Mouse (Mus musculus) liver, embryonic 15.5 days (tissue): ENCODE measurements around the gene Ccdc13. TPM values are rescaled to one million over a fixed set of nuclear protein-coding genes. Genes with fewer than 3 reads are reported as not detected.
A peak's percentile ranks its signal among the peaks of the same experiment; 100 is the strongest.

Source experiments
- ATAC-seq: fragments of 200-750 bp; cut with Nextera tagmentation; 2 replicates; pipeline ENCODE4 v1.8.0; 2017; ENCODE audit warnings: moderate number of reproducible peaks, mild to moderate bottlenecking, moderate library complexity; ENCODE audit not compliant: insufficient read depth
- H3K27ac ChIP-seq: fragments of 300-500 bp; sonication (generic); replicated peaks from 2 replicates; pipeline ENCODE4 v1.5.1; 2015; ENCODE audit warnings: mild to moderate bottlenecking, inconsistent platforms
- H3K27me3 ChIP-seq: fragments of 300-500 bp; sonication (generic); 2 replicates; pipeline ENCODE4 v1.6.1; 2015; ENCODE audit warnings: mild to moderate bottlenecking, inconsistent platforms
- H3K36me3 ChIP-seq: fragments of 300-500 bp; sonication (generic); replicated peaks from 2 replicates; pipeline ENCODE4 v1.6.1; 2015; ENCODE audit warnings: moderate library complexity, mild to moderate bottlenecking, inconsistent platforms
- H3K4me1 ChIP-seq: fragments of 300-500 bp; sonication (generic); replicated peaks from 2 replicates; pipeline ENCODE4 v1.6.1; 2015; ENCODE audit warnings: inconsistent platforms
- H3K4me2 ChIP-seq: fragments of 300-500 bp; sonication (generic); 2 replicates; pipeline ENCODE4 v1.6.1; 2015; ENCODE audit warnings: moderate library complexity, mild to moderate bottlenecking, inconsistent platforms
- H3K4me3 ChIP-seq: fragments of 300-500 bp; sonication (generic); replicated peaks from 2 replicates; pipeline ENCODE4 v1.5.1; 2015; ENCODE audit warnings: mild to moderate bottlenecking, inconsistent platforms
- H3K9ac ChIP-seq: fragments of 300-500 bp; sonication (generic); 2 replicates; pipeline ENCODE4 v1.6.1; 2015; ENCODE audit warnings: moderate library complexity, mild to moderate bottlenecking, inconsistent platforms
- H3K9me3 ChIP-seq: fragments of 300-500 bp; sonication (generic); replicated peaks from 2 replicates; pipeline ENCODE4 v1.6.1; 2016; ENCODE audit warnings: inconsistent platforms
- WGBS: fragments of 180-500 bp; shearing (Covaris S2); methylation state at CpG from one replicate; pipeline ENCODE4 v1.1.7; 2015; ENCODE audit warnings: mixed read lengths; ENCODE audit not compliant: insufficient replicate concordance; 5-methylcytosine and 5-hydroxymethylcytosine counted together
- polyA plus RNA-seq: library from polyadenylated mRNA; unstranded; fragments of >200 nt; fragmentation: Nextera tagmentation; extraction: Ambion mirVana; gene quantifications from 2 replicates; pipeline ENCODE4 v1.2.1, GENCODE M21; 2015

Ccdc13 gene
- polyA plus RNA-seq, 1 experiment from 2014 or later: not detected

DNA sequence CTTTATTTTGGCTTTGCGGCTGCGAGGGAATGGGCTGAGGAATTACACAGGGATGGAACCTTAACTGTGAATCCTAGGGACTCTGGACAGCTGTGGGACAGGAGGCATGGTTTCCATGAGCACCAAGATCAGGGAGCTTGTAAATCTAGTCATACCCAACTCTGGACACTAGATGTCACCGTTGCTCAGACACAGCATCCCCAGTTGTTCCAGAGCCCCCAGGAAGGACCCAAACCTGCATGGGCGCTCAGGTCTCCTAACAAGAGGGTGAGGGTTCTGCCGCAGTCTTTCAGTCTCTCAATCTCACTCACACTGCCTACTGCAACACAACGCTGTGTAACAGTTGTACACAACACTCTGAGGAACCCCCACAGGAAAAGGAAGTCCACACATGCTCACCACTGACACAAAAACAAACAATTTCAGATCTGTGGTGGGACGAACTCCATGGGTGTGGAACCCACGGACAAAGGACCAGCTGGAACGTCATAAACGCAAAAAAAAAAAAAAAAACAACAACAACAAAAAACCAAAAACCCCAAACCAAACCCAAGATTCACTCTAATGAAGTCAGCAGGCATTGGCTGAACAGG lies 7.4 kb upstream of the Ccdc13 start:
- Histone ChIP-seq H3K9me3 (no peaks in the 10 kb centered on the region), H3K4me2 (no peak overlapping the region), H3K4me3 (no peak overlapping the region), H3K4me1 (peaks cover 7% of the 10 kb centered on the region), H3K27ac (no peak overlapping the region; the same call in 1 of the 2 replicates), H3K36me3 (peaks cover 42% of the 10 kb centered on the region), H3K9ac (no peak overlapping the region), H3K27me3 (no peaks in the 10 kb centered on the region; the same call in 1 of the 2 replicates)
- 25% methylated on average over 10 of the region's 10 CpGs for WGBS
- ATAC-seq: no peak

DNA sequence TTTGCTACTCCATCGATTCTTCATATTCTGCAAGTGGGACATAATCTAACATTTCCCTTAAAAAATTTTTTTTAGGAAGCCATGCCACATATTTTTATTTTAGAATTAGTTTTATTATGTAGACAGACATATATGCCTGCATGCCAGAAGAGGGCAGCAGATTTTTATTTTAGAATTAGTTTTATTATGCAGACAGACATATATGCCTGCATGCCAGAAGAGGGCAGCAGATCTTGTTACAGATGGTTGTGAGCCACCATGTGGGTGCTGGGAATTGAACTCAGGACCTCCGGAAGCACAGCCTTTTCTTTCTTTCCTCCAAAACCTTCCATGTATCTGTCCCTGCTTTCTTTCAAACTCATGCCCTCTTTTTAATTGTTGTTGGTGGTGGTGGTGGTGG lies 3.7 kb upstream of the Ccdc13 start:
- WGBS: 71% methylated on average over 2 of the region's 2 CpGs
- Histone ChIP-seq H3K27me3 (peaks cover 27% of the 10 kb centered on the region), H3K4me1 (peaks cover 12% of the 10 kb centered on the region), H3K36me3 (peaks cover 7% of the 10 kb centered on the region), H3K9ac (no peak overlapping the region), H3K27ac (no peak overlapping the region), H3K9me3 (no peaks in the 10 kb centered on the region), H3K4me2 (no peak overlapping the region), H3K4me3 (no peak overlapping the region)
- ATAC-seq: no peak

- no peak for ATAC-seq
- no peak overlapping the region for H3K9ac ChIP-seq
Observed at GRCm38 (mm10) chr9:121839622-121839965, 333 bp upstream of the Ccdc13 start.

GRCm38 (mm10) chr9:121838008-121838407 lies 1.3 kb downstream of the Ccdc13 start:
- Histone ChIP-seq H3K36me3 (no peaks in the 10 kb centered on the region), H3K4me1 (peaks cover 9% of the 10 kb centered on the region), H3K27ac (no peak overlapping the region), H3K9ac (no peak overlapping the region), H3K9me3 (no peaks in the 10 kb centered on the region), H3K27me3 (peaks cover 28% of the 10 kb centered on the region), H3K4me3 (no peak overlapping the region), H3K4me2 (no peak overlapping the region)
- no peak for ATAC-seq
- WGBS: 70% methylated on average over 6 of the region's 6 CpGs

More at GRCm38 (mm10) chr9:121839622-121839965, 333 bp upstream of the Ccdc13 start:
- Histone ChIP-seq H3K4me2 (peak overlapping the region; percentile 66), H3K36me3 (no peaks in the 10 kb centered on the region), H3K9me3 (no peaks in the 10 kb centered on the region), H3K4me3 (peak overlapping the region; percentile 40), H3K27ac (no peak overlapping the region), H3K27me3 (peaks cover 28% of the 10 kb centered on the region), H3K4me1 (peaks cover 9% of the 10 kb centered on the region)
- 30% methylated on average over 7 of the region's 7 CpGs for WGBS

DNA sequence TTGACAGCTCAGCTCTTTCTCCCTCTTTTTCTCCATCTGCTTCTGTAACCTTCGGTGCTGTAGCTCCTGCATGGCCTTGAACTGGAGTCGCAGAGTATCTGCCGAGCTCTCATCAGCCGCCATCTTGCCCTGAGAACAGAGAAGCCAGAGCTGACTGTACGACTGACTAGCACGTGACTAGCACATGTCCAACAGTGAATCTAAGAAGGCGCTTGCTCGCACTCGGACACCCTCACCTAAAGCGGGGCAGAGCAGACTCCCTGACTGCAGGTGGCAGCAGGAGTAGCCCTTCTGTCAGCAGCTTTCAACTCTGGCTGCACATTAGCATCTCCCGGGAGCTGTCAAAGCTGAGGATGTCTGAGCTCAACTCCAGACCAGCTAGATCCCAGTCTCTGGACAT lies 5.4 kb downstream of the Ccdc13 start:
- Histone ChIP-seq H3K9ac (no peak overlapping the region), H3K4me3 (no peak overlapping the region), H3K4me2 (no peak overlapping the region), H3K27me3 (peaks cover 10% of the 10 kb centered on the region), H3K9me3 (no peaks in the 10 kb centered on the region), H3K4me1 (peaks cover 3% of the 10 kb centered on the region), H3K36me3 (no peaks in the 10 kb centered on the region), H3K27ac (no peak overlapping the region)
- 66% methylated on average over 11 of the region's 11 CpGs for WGBS
- ATAC-seq: no peak

DNA sequence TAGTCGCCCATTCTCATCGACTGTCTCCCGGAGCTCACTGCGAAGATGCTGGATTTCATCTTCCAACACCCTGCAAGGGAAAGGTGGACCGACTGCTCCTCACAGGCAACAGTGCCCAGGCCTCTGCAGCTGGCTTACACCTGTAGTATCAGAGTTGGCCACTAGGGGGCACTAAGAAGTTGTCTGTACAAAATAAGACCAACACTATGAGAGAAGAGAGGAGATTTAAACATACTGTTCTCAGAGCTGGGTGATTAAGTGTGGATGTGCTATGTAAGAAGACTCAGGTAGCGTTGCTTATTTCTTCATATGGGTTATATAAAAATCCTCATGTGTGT lies 8.3 kb downstream of the Ccdc13 start:
- Histone ChIP-seq H3K4me3 (no peak overlapping the region), H3K9ac (no peak overlapping the region), H3K9me3 (no peaks in the 10 kb centered on the region), H3K36me3 (no peaks in the 10 kb centered on the region), H3K4me2 (no peak overlapping the region), H3K27me3 (no peaks in the 10 kb centered on the region), H3K4me1 (no peaks in the 10 kb centered on the region), H3K27ac (no peak overlapping the region)
- WGBS: 12% methylated on average over 6 of the region's 6 CpGs
- no peak for ATAC-seq

- 50% methylated on average over 6 of the region's 6 CpGs for WGBS
Observed at GRCm38 (mm10) chr9:121830243-121830955, 8.9 kb downstream of the Ccdc13 start.

DNA sequence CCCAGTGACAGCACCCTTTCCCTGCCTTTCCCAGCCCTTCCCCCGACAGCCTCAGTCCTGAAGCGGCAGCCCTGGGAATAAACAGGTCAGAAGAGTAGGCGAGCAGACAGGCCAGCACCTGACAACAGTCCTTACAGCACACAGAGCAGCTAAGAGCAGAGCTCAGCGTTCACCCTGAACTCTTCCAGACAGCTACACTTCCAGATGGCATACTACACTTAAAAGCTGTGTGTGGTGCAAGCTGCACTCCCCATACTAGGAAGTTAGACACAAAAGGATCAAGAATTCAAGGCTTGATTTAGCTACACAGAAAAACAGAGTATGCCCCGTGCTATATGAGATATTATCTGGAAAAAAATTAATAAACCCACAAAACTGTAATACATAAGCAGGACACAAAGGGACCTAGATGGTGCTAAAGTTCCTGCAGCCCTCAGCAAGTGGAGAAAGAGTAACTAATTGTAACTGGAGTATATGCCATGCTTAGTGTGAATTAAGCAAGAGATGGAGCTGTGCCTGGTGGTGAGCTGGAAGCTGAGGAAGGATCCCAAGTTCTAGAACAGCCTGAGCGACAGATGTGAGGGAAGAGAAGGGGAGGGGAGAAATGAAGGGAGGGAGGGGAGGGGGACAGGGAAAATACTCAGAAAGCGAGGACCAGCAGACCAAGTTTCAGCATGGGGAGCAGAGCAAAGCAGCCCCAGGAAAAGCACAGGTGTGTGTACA lies 9.8 kb downstream of the Ccdc13 start:
- H3K36me3 ChIP-seq: no peaks in the 10 kb centered on the region
- no peaks in the 10 kb centered on the region for H3K4me1 ChIP-seq
- H3K27ac ChIP-seq: no peak overlapping the region
- H3K4me2 ChIP-seq: no peak overlapping the region
- no peak for ATAC-seq
- H3K4me3 ChIP-seq: no peak overlapping the region
- H3K27me3 ChIP-seq: no peaks in the 10 kb centered on the region
- H3K9me3 ChIP-seq: no peaks in the 10 kb centered on the region
- WGBS: 53% methylated on average over 7 of the region's 7 CpGs
- H3K9ac ChIP-seq: no peak overlapping the region

More at GRCm38 (mm10) chr9:121830243-121830955, 8.9 kb downstream of the Ccdc13 start:
- Histone ChIP-seq H3K36me3 (no peaks in the 10 kb centered on the region), H3K4me3 (no peak overlapping the region), H3K9me3 (no peaks in the 10 kb centered on the region), H3K4me1 (no peaks in the 10 kb centered on the region), H3K9ac (no peak overlapping the region), H3K4me2 (no peak overlapping the region), H3K27me3 (no peaks in the 10 kb centered on the region), H3K27ac (no peak overlapping the region)
- ATAC-seq: no peak

GRCm38 (mm10) chr9:121828314-121828713 lies 10.9 kb downstream of the Ccdc13 start:
- WGBS: 36% methylated on average over 6 of the region's 6 CpGs
- ATAC-seq: no peak
- no peak overlapping the region for H3K9ac ChIP-seq

DNA sequence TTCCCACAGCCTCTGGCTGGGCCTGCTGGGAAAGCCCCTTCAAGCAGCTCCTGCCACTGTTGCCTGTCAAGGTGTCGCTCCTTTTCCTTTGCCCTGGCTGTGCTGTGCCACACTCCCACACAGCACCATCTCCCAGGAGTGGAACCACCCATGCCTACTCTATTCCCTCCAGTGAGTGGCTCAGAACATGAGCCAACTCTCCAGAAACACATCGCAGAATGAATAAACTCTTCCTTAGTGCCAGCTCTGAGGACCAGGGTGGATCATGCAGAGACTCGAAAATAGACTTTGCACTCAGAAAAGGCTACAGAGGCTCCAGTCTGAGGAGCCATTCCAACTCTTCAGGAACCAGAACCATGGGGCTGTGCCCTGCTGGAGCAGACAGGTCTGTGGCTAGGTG lies 12.9 kb downstream of the Ccdc13 start:
- H3K36me3 ChIP-seq: no peaks in the 10 kb centered on the region
- H3K27me3 ChIP-seq: no peaks in the 10 kb centered on the region
- no peak for ATAC-seq
- WGBS: 68% methylated on average over 3 of the region's 3 CpGs
- H3K4me3 ChIP-seq: no peak overlapping the region
- no peaks in the 10 kb centered on the region for H3K4me1 ChIP-seq
- no peak overlapping the region for H3K4me2 ChIP-seq
- H3K9me3 ChIP-seq: no peaks in the 10 kb centered on the region
- H3K27ac ChIP-seq: no peak overlapping the region
- H3K9ac ChIP-seq: no peak overlapping the region

More at GRCm38 (mm10) chr9:121828314-121828713, 10.9 kb downstream of the Ccdc13 start:
- Histone ChIP-seq H3K36me3 (no peaks in the 10 kb centered on the region), H3K4me2 (no peak overlapping the region), H3K4me1 (no peaks in the 10 kb centered on the region), H3K27ac (no peak overlapping the region), H3K9me3 (no peaks in the 10 kb centered on the region), H3K27me3 (no peaks in the 10 kb centered on the region), H3K4me3 (no peak overlapping the region)

GRCm38 (mm10) chr9:121823991-121824390 lies 15.3 kb downstream of the Ccdc13 start:
- 58% methylated on average over 7 of the region's 7 CpGs for WGBS
- no peak overlapping the region for H3K27ac ChIP-seq
- H3K36me3 ChIP-seq: no peaks in the 10 kb centered on the region
- no peaks in the 10 kb centered on the region for H3K27me3 ChIP-seq
- H3K9me3 ChIP-seq: no peaks in the 10 kb centered on the region
- H3K9ac ChIP-seq: no peak overlapping the region
- H3K4me1 ChIP-seq: no peaks in the 10 kb centered on the region
- no peak for ATAC-seq
- H3K4me2 ChIP-seq: no peak overlapping the region
- no peak overlapping the region for H3K4me3 ChIP-seq
